Mouse (Mus musculus) E14TG2a.4 (cell line): ENCODE measurements around the gene Fry.

Experiments used
- CTCF ChIP-seq: conservative IDR thresholded peaks from 2 replicates; pipeline ENCODE4 v1.5.1; 2014; ENCODE audit warnings: low read length
- NANOG ChIP-seq: IDR thresholded peaks from 2 replicates; pipeline ENCODE4 v1.6.1; 2014; ENCODE audit warnings: borderline replicate concordance, low read length, mixed read lengths

DNA sequence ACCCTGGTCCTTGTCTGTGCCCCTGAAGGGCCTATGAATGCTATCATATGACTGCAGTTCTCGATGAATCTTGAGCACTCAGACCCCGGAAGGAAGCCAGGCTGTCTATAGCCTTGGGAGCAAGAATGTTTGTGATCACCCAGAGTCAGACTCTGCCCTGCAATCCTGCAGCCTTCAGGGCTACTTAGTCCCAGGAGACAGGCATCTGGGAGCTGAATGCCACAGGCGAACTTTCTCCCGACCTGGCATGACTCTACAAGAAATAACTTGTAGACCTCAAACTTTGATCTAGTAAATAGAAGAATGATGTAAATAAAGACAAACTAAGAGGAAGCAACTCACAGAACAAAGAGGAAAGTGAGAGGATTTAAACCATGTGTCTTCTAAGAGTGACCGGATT, 40.7 kb downstream of the Fry start:
- no peak for TF ChIP-seq NANOG
- TF ChIP-seq CTCF: no peak
